Mouse (Mus musculus): ENCODE measurements around the gene Gm17019.
"Not testable (repeated sequence)": the region's sequence is repeated elsewhere in the genome, so short reads cannot be mapped to it uniquely, and the experiment has no call there.

Gene Gm17019

GRCm38 (mm10) chr5:15032898-15033297 lies at the start of gene Gm17019:
Gene Gm17019, minus strand, starts transcription at chr5:15032998.
- not testable (repeated sequence) for DNase-seq

- not testable (repeated sequence) for DNase-seq
Measured at GRCm38 (mm10) chr5:15062385-15062715, 29.6 kb upstream of the Gm17019 start.

GRCm38 (mm10) chr5:15061638-15062384 lies 29.0 kb upstream of the Gm17019 start:
- not testable (repeated sequence) for DNase-seq

GRCm38 (mm10) chr5:15054151-15055025 lies 21.6 kb upstream of the Gm17019 start:
- DNase-seq, result not testable (repeated sequence)

GRCm38 (mm10) chr5:15053606-15053962 lies 20.8 kb upstream of the Gm17019 start:
- not testable (repeated sequence) for DNase-seq

GRCm38 (mm10) chr5:15052945-15053605 lies 20.3 kb upstream of the Gm17019 start:
- DNase-seq, result not testable (repeated sequence)

- DNase-seq, result not testable (repeated sequence)
Measured at GRCm38 (mm10) chr5:15050807-15051206, 18.0 kb upstream of the Gm17019 start.

- DNase-seq, result not testable (repeated sequence)
Measured at GRCm38 (mm10) chr5:15044830-15045767, 12.3 kb upstream of the Gm17019 start.

- DNase-seq, result not testable (repeated sequence)
Measured at GRCm38 (mm10) chr5:15040784-15041183, 8.0 kb upstream of the Gm17019 start.

- not testable (repeated sequence) for DNase-seq
Measured at GRCm38 (mm10) chr5:15039984-15040383, 7.2 kb upstream of the Gm17019 start.

- not testable (repeated sequence) for DNase-seq
Measured at GRCm38 (mm10) chr5:15024316-15024715, 8.5 kb downstream of the Gm17019 start.

- not testable (repeated sequence) for DNase-seq
Measured at GRCm38 (mm10) chr5:15020067-15020466, 12.7 kb downstream of the Gm17019 start.

- not testable (repeated sequence) for DNase-seq
Measured at GRCm38 (mm10) chr5:15010639-15011582, 21.9 kb downstream of the Gm17019 start.

GRCm38 (mm10) chr5:15006907-15007306 lies 25.9 kb downstream of the Gm17019 start:
- not testable (repeated sequence) for DNase-seq

- DNase-seq, result not testable (repeated sequence)
Measured at GRCm38 (mm10) chr5:15006288-15006687, 26.5 kb downstream of the Gm17019 start.

GRCm38 (mm10) chr5:15005584-15005983 lies 27.2 kb downstream of the Gm17019 start:
- DNase-seq, result not testable (repeated sequence)

GRCm38 (mm10) chr5:15004569-15005562 lies 27.9 kb downstream of the Gm17019 start:
- not testable (repeated sequence) for DNase-seq

- not testable (repeated sequence) for DNase-seq
Measured at GRCm38 (mm10) chr5:14998077-14998476, 34.7 kb downstream of the Gm17019 start.

GRCm38 (mm10) chr5:14997556-14997955 lies 35.2 kb downstream of the Gm17019 start:
- DNase-seq, result not testable (repeated sequence)
